Mouse (Mus musculus) thymus, postnatal 0 days (tissue): ENCODE results near the gene Cdc42bpb. TPM values are rescaled to one million over a fixed set of nuclear protein-coding genes. Genes with fewer than 3 reads are reported as not detected.

Experiments
- polyA plus RNA-seq: library from polyadenylated mRNA; unstranded; fragments of >200 nt; fragmentation: Nextera tagmentation; extraction: Ambion mirVana; gene quantifications from 2 replicates; pipeline ENCODE4 v1.2.1, GENCODE M21; 2015

Cdc42bpb gene
- polyA plus RNA-seq, 1 experiment from 2014 or later, result 4.9 TPM

Other genes with a start within 250 kb of the Cdc42bpb start
- gene Traf3, start 211.3 kb downstream of the Cdc42bpb start, polyA plus RNA-seq, result 11.7 and 13.1 TPM in 2 replicates
- 0.34 TPM in 1 of 2 replicates, not detected in the other for gene 4930595D18Rik, start 193.2 kb downstream of the Cdc42bpb start, polyA plus RNA-seq
- 0.93 and 1.0 TPM in 2 replicates for gene Amn, start 106.6 kb downstream of the Cdc42bpb start, polyA plus RNA-seq
- 4.8 and 5.9 TPM in 2 replicates for gene Lbhd2, start 29.1 kb upstream of the Cdc42bpb start, polyA plus RNA-seq
- gene Exoc3l4, start 39.3 kb upstream of the Cdc42bpb start, polyA plus RNA-seq, result 25.3 and 33.2 TPM in 2 replicates
- gene Tnfaip2, start 64.8 kb upstream of the Cdc42bpb start, polyA plus RNA-seq, result 9.0 and 9.1 TPM in 2 replicates
- gene Gm266, start 108.1 kb upstream of the Cdc42bpb start, polyA plus RNA-seq, result 20.6 and 21.1 TPM in 2 replicates
- 660 and 662 TPM in 2 replicates for gene Eif5, start 160.3 kb upstream of the Cdc42bpb start, polyA plus RNA-seq
- gene Mark3, start 196.8 kb upstream of the Cdc42bpb start, polyA plus RNA-seq, result 25.5 and 35.1 TPM in 2 replicates